Mouse (Mus musculus): Measurements from ENCODE around the gene Ctla4. TPM values are rescaled to one million over a fixed set of nuclear protein-coding genes. Genes with fewer than 3 reads are reported as not detected.

Ctla4 gene
- polyA plus RNA-seq, 1 experiment from 2014 or later = not detected

DNA sequence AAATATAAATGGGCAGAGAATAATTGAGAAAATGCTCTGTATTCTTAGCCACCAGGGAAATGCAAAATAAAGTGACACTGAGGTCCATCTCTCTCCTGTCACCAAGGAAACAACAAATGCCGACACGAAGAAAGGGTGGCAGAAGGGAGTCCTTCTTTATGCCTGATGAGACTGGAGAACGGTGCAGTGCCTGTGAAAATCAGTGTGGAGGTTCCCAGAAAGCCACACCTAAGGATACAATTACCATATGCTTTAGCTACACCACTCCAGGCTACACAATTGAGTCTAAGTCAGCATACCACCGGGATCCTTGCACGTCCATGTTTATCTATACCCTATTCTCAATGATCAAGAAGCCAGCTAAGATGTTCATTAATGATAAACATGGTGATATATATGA is 25.4 kb upstream of the Ctla4 start:
- Histone ChIP-seq H3K9ac (ENCODE audit: low read depth, low read length) (no peak overlapping the region), H3K36me3 (ENCODE audit: control insufficient read depth, insufficient read depth, low read length) (no peaks in the 10 kb centered on the region), H3K4me1 (ENCODE audit: control insufficient read depth, insufficient read depth, low read length) (0 out of 2 replicates have a peak, but pooled peaks cover 8% of the 10 kb centered on the region), H3K4me2 (replicated peaks; ENCODE audit: low read depth, low read length) (no peak overlapping the region), H3K27me3 (ENCODE audit: control insufficient read depth, insufficient read depth, low read length) (no peaks in the 10 kb centered on the region), H3K4me3 (ENCODE audit: low read length) (no peak overlapping the region), H3K27ac (ENCODE audit: low read depth, low read length) (no peak overlapping the region), H3K9me3 (ENCODE audit: control insufficient read depth, low read length) (no peaks in the 10 kb centered on the region)
- WGBS = 81% methylated on average over 5 of the region's 5 CpGs
- ATAC-seq (ENCODE audit: low FRiP score, low TSS enrichment) = no peak

GRCm38 (mm10) chr1:60862510-60862909 is 24.3 kb upstream of the Ctla4 start:
- Histone ChIP-seq H3K4me2 (replicated peaks; ENCODE audit: low read depth, low read length) (no peak overlapping the region), H3K4me1 (ENCODE audit: control insufficient read depth, insufficient read depth, low read length) (0 out of 2 replicates have a peak, but pooled peaks cover 8% of the 10 kb centered on the region), H3K4me3 (ENCODE audit: low read length) (no peak overlapping the region), H3K9ac (ENCODE audit: low read depth, low read length) (no peak overlapping the region), H3K27ac (ENCODE audit: low read depth, low read length) (peak overlapping the region; percentile 43), H3K27me3 (ENCODE audit: control insufficient read depth, insufficient read depth, low read length) (no peaks in the 10 kb centered on the region), H3K9me3 (ENCODE audit: control insufficient read depth, low read length) (no peaks in the 10 kb centered on the region), H3K36me3 (ENCODE audit: control insufficient read depth, insufficient read depth, low read length) (no peaks in the 10 kb centered on the region)
- no peak for ATAC-seq (ENCODE audit: low FRiP score, low TSS enrichment)
- WGBS = 34% methylated on average over 3 of the region's 3 CpGs

- H3K9me3 ChIP-seq (ENCODE audit: control insufficient read depth, low read length) = no peaks in the 10 kb centered on the region
- 0 out of 2 replicates have a peak, but pooled peaks cover 8% of the 10 kb centered on the region for H3K4me1 ChIP-seq (ENCODE audit: control insufficient read depth, insufficient read depth, low read length)
- H3K36me3 ChIP-seq (ENCODE audit: control insufficient read depth, insufficient read depth, low read length) = no peaks in the 10 kb centered on the region
- H3K27ac ChIP-seq (ENCODE audit: low read depth, low read length) = peak overlapping the region; percentile 43
- no peaks in the 10 kb centered on the region for H3K27me3 ChIP-seq (ENCODE audit: control insufficient read depth, insufficient read depth, low read length)
- peak; percentile 83 for ATAC-seq (ENCODE audit: low FRiP score, low TSS enrichment)
- H3K4me2 ChIP-seq (replicated peaks; ENCODE audit: low read depth, low read length) = peak overlapping the region; percentile 10; the same call in 1 of the 2 replicates
- 22% methylated on average over 13 of the region's 13 CpGs for WGBS
- peak overlapping the region; percentile 31; the same call in 1 of the 2 replicates for H3K9ac ChIP-seq (ENCODE audit: low read depth, low read length)
- no peak overlapping the region for H3K4me3 ChIP-seq (ENCODE audit: low read length)
These were observed 23.8 kb upstream of the Ctla4 start for GRCm38 (mm10) chr1:60862951-60863461.

DNA sequence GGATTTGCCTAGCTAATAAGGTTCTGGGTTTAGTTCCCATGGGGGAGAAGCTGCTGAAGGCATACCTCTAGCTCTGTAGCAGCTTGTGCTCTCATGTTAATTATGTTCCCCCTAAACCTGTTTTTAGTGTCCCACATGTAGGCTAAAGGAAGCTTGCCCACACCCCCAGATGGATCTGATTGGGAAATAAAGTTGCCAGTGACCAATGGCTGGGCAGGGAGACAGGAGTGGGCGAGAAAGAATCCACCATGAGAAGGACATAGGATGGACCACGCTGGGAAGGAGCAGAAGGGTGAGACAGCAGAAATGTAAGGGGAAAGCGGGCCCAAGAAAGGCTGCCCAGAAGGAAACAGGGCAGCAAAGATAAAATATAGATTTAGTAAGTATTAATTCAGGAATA is 23.1 kb upstream of the Ctla4 start:
- Histone ChIP-seq H3K27ac (ENCODE audit: low read depth, low read length) (no peak overlapping the region), H3K27me3 (ENCODE audit: control insufficient read depth, insufficient read depth, low read length) (no peaks in the 10 kb centered on the region), H3K4me2 (replicated peaks; ENCODE audit: low read depth, low read length) (no peak overlapping the region), H3K36me3 (ENCODE audit: control insufficient read depth, insufficient read depth, low read length) (no peaks in the 10 kb centered on the region), H3K4me3 (ENCODE audit: low read length) (no peak overlapping the region), H3K4me1 (ENCODE audit: control insufficient read depth, insufficient read depth, low read length) (0 out of 2 replicates have a peak, but pooled peaks cover 8% of the 10 kb centered on the region), H3K9me3 (ENCODE audit: control insufficient read depth, low read length) (no peaks in the 10 kb centered on the region), H3K9ac (ENCODE audit: low read depth, low read length) (no peak overlapping the region)
- 75% methylated on average over 3 of the region's 3 CpGs for WGBS
- no peak for ATAC-seq (ENCODE audit: low FRiP score, low TSS enrichment)

GRCm38 (mm10) chr1:60865167-60865566 is 21.6 kb upstream of the Ctla4 start:
- Histone ChIP-seq H3K4me2 (replicated peaks; ENCODE audit: low read depth, low read length) (no peak overlapping the region), H3K9me3 (ENCODE audit: control insufficient read depth, low read length) (no peaks in the 10 kb centered on the region), H3K36me3 (ENCODE audit: control insufficient read depth, insufficient read depth, low read length) (no peaks in the 10 kb centered on the region)

DNA sequence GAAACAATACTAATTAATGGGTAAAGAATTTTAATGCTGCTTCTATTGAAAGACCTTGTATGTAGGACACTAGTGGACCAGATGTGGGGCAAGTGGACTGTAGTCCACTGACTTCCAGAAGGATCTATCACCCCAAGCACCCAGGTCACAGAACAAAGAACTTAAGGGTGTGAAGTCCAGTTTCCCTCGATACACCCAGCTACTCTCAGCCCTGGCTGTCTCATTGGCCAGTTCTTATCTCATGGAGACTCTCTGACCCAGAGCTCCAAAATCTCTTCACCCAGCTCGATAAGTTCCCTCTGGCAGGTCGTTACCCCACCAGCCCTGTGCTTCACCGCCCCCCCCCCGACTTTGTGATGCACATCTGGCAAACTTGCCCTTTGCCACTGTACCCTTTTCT is 20.8 kb upstream of the Ctla4 start:
- 0 out of 2 replicates have a peak, but pooled peaks cover 8% of the 10 kb centered on the region for H3K4me1 ChIP-seq (ENCODE audit: control insufficient read depth, insufficient read depth, low read length)
- H3K9ac ChIP-seq (ENCODE audit: low read depth, low read length) = no peak overlapping the region
- no peaks in the 10 kb centered on the region for H3K27me3 ChIP-seq (ENCODE audit: control insufficient read depth, insufficient read depth, low read length)
- 63% methylated on average over 5 of the region's 5 CpGs for WGBS
- no peaks in the 10 kb centered on the region for H3K9me3 ChIP-seq (ENCODE audit: control insufficient read depth, low read length)
- H3K27ac ChIP-seq (ENCODE audit: low read depth, low read length) = no peak overlapping the region
- H3K36me3 ChIP-seq (ENCODE audit: control insufficient read depth, insufficient read depth, low read length) = no peaks in the 10 kb centered on the region
- no peak overlapping the region for H3K4me3 ChIP-seq (ENCODE audit: low read length)
- no peak overlapping the region for H3K4me2 ChIP-seq (replicated peaks; ENCODE audit: low read depth, low read length)
- no peak for ATAC-seq (ENCODE audit: low FRiP score, low TSS enrichment)

More at GRCm38 (mm10) chr1:60865167-60865566, 21.6 kb upstream of the Ctla4 start:
- Histone ChIP-seq H3K9ac (ENCODE audit: low read depth, low read length) (no peak overlapping the region), H3K4me1 (ENCODE audit: control insufficient read depth, insufficient read depth, low read length) (0 out of 2 replicates have a peak, but pooled peaks cover 8% of the 10 kb centered on the region), H3K27me3 (ENCODE audit: control insufficient read depth, insufficient read depth, low read length) (no peaks in the 10 kb centered on the region), H3K27ac (ENCODE audit: low read depth, low read length) (no peak overlapping the region), H3K4me3 (ENCODE audit: low read length) (no peak overlapping the region)
- WGBS = 81% methylated on average over 2 of the region's 2 CpGs
- no peak for ATAC-seq (ENCODE audit: low FRiP score, low TSS enrichment)

DNA sequence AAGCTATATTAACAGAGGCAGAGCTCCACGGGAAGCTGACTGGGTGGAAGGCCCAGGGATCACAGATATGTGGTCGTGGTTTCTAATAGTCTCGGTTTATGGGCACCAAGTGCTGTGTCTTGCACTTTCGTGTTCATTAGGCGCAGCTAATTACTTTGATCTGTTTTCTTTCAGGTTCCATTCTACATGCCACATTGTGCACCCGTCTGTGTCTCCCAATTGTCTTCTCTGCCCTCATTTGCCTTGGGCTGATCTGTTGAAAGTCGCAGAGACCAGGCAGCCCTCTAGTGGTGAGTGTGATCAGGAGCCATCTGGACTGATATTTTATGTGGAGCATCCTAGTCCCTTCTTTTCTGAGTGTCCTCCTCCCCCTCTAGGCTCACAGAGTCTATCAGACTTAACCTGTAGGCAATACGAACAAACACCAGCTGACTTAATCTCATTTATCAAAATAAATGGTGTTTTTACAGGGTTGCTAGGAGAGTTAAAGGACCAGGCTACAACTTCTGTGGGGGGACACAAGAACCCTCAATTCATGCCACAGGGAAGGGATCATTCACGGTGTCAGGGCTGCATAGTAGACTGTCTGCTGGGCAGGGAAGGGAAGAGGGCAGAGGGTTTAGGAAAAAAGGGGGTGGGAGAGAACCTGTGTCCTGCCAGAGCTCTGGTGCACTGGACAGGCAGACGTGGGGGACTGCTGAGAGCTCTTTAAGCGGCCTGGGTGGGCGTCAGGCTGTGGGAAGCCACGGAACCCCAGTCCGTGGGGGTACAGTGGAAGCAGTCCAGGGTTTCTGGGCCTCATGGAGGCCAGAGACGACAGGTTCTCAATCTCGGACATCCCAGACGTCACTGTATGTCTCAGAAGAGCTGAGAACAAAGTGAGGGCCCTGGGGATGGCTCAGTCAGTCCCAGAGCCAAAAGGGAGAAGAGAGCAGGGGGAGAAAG is 18.2 kb upstream of the Ctla4 start:
- H3K27ac ChIP-seq (ENCODE audit: low read depth, low read length) = no peak overlapping the region
- H3K36me3 ChIP-seq (ENCODE audit: control insufficient read depth, insufficient read depth, low read length) = no peaks in the 10 kb centered on the region
- WGBS = 68% methylated on average over 17 of the region's 17 CpGs
- 0 out of 2 replicates have a peak, but pooled peaks have one; percentile 20 for ATAC-seq (ENCODE audit: low FRiP score, low TSS enrichment)
- no peaks in the 10 kb centered on the region for H3K4me1 ChIP-seq (ENCODE audit: control insufficient read depth, insufficient read depth, low read length)
- H3K4me2 ChIP-seq (replicated peaks; ENCODE audit: low read depth, low read length) = no peak overlapping the region
- H3K4me3 ChIP-seq (ENCODE audit: low read length) = no peak overlapping the region
- H3K9ac ChIP-seq (ENCODE audit: low read depth, low read length) = no peak overlapping the region
- no peaks in the 10 kb centered on the region for H3K27me3 ChIP-seq (ENCODE audit: control insufficient read depth, insufficient read depth, low read length)
- H3K9me3 ChIP-seq (ENCODE audit: control insufficient read depth, low read length) = no peaks in the 10 kb centered on the region

GRCm38 (mm10) chr1:60875267-60875666 is 11.5 kb upstream of the Ctla4 start:
- Histone ChIP-seq H3K9me3 (ENCODE audit: control insufficient read depth, low read length) (no peaks in the 10 kb centered on the region), H3K27ac (ENCODE audit: low read depth, low read length) (no peak overlapping the region), H3K4me2 (replicated peaks; ENCODE audit: low read depth, low read length) (no peak overlapping the region), H3K4me1 (ENCODE audit: control insufficient read depth, insufficient read depth, low read length) (no peaks in the 10 kb centered on the region), H3K27me3 (ENCODE audit: control insufficient read depth, insufficient read depth, low read length) (no peaks in the 10 kb centered on the region), H3K4me3 (ENCODE audit: low read length) (no peak overlapping the region), H3K36me3 (ENCODE audit: control insufficient read depth, insufficient read depth, low read length) (no peaks in the 10 kb centered on the region), H3K9ac (ENCODE audit: low read depth, low read length) (no peak overlapping the region)
- ATAC-seq (ENCODE audit: low FRiP score, low TSS enrichment) = no peak
- 10% methylated on average over 3 of the region's 3 CpGs for WGBS

All from kidney, embryonic 14.5 days (tissue).